Mouse (Mus musculus) kidney, postnatal 25 days (tissue): ENCODE data around the gene Fto.

Source experiments
- DNase-seq, 2 experiments: peaks; one replicate each; pipeline ENCODE4 v3.0.0; 2021; ENCODE audit warnings: mixed read lengths in 2 of 2

The Fto gene

DNA sequence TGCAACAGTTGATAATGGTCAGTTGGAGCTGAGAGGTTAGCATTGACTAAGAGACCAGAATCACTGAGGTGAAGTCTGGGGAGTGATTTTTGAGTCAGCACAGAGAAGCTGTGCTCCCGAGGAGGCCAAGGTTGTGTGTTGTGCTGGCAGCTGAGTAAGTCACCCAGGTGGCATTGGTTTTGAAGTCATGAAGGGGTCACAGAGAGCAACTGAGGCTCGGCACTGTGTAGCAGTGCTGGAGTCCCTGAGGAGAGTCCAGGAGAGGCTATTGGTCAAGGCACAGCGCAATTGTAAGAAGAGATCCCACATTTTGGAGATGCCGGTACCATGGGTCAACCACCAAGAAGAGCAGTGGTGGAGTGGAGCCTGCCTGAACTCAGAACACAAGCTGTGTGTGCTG is 11.6 kb downstream of the Fto start:
- DNase-seq = no peak

DNA sequence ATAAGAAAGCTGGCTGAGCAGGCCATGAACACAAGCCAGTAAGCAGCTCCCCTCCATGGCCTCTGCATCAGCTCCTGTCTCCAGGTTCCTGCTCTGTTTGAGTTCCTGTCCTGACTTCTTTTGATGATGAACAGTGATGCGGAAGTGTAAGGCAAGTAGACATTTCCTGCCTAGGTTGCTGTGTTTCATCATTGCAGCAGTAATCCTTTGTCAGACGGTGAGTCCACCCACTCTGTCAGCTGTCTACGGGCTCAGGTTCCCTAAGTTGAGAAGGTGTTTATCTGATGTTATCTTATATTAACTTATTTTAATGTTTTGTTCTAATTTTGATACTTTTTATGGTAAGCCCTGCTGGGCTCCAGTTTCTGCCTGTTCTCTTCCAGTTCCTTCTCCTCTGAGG is 12.7 kb downstream of the Fto start:
- DNase-seq = no peak

DNA sequence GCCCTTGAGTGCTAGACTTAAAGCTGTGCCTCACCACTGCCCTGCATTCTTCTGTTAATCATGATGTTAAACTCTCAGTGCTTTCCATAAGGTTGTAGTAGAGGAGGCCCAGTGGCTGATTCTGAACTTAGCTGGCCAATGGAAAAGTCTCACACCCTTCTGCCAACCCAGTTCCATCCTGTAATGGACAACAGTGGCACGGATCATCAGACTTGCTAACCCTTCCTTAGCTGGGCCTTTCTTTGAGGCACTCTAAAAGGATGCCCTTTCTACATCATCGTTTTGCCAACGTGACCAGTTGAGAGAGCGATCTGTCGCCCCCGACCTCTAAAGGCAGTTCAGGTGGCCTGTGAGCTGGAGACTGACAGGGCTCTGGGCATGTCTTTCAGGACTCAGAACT is 13.6 kb downstream of the Fto start:
- no peak for DNase-seq

- no peak for DNase-seq
These were observed 14.3 kb downstream of the Fto start for GRCm38 (mm10) chr8:91327471-91328205.

- DNase-seq = no peak
These were observed 15.7 kb downstream of the Fto start for GRCm38 (mm10) chr8:91329056-91329455.

GRCm38 (mm10) chr8:91329461-91329850 is 16.1 kb downstream of the Fto start:
- DNase-seq = no peak

- no peak for DNase-seq
These were observed 25.2 kb downstream of the Fto start for GRCm38 (mm10) chr8:91338389-91339154.

DNA sequence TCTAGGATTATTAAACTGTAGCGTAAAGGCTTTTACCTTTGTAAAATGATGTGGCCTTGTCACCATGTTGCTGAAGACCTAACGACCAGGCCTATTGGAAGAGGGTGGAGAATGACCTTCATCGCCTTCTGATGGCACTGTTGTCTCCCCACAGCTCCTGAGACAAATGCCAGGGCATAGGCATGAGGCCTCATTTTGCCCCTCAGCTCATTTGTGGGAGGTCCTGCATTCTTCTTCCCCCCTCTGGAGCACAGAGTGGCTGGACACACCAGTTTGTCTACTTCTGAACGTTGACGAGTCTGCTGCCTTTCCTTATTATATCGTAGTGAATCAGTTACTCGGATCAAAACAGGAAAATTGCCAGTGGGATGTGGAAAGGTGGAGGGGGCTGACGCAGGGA is 26.3 kb downstream of the Fto start:
- no peak for DNase-seq

DNA sequence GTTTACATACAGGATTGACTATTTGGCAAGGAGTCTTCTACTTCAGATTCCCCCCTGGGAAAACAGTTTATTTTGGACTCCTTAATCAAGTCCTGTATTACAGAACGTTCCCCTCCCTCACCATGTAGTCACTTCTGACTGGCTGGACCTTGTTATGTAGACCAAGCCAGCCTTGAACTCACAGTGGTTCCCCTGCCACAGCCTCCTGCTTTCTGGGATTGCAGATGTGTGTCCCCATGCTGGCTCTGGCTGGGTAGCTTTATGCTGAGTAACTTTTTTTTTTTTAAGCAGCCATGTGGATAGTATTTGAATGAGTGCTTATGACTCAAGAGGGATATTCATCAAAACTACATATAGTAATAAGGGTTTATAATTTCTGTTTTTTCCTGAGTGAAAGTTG is 27.4 kb downstream of the Fto start:
- no peak for DNase-seq

DNA sequence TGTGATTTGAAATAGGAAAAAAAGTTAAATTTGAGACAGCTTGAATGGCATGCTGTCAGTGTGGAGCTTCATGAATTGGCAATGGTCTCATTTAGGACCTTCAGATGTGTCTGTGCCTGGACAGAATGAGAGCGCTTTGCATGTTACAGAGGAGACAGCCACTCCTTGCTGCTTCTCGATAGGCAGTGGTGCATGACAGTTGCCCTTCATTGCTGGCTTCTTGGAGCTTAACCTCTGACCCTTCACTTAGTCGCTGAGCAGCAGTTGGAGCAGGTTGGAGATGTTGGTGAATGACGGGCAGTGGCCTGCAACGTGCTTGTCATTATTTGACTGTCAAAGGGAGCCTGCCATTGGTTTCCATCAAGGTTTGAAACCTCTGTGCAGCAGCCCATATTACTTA is 28.9 kb downstream of the Fto start:
- DNase-seq = peak; percentile 27 to 48

GRCm38 (mm10) chr8:91342798-91343197 is 29.5 kb downstream of the Fto start:
- DNase-seq = no peak

- DNase-seq = no peak
These were observed 31.3 kb downstream of the Fto start for GRCm38 (mm10) chr8:91344659-91345058.

- no peak for DNase-seq
These were observed 33.8 kb downstream of the Fto start for GRCm38 (mm10) chr8:91347146-91347545.

DNA sequence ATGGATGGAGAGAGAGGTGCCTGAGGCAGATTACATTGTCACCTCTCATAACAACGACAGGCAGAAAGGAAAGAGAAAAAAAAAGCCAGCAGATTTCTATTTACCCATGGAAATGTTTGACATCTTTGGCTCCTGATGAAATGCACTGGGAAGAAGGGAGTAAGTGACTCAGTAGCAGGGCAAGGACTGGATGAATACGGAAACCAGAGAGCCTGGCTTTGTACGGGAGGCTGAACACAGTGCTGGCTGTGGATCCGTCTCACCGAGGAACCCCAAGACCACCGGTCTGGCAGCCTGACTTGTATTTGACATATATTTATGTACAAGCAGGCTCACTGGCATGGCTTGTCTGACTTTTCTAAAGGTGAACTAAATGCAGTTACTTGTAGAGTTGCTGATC is 34.3 kb downstream of the Fto start:
- no peak for DNase-seq

GRCm38 (mm10) chr8:91349816-91350215 is 36.5 kb downstream of the Fto start:
- DNase-seq = no peak

GRCm38 (mm10) chr8:91350628-91351027 is 37.3 kb downstream of the Fto start:
- DNase-seq = no peak

- DNase-seq = no peak
These were observed 39.3 kb downstream of the Fto start for GRCm38 (mm10) chr8:91352598-91352997.

DNA sequence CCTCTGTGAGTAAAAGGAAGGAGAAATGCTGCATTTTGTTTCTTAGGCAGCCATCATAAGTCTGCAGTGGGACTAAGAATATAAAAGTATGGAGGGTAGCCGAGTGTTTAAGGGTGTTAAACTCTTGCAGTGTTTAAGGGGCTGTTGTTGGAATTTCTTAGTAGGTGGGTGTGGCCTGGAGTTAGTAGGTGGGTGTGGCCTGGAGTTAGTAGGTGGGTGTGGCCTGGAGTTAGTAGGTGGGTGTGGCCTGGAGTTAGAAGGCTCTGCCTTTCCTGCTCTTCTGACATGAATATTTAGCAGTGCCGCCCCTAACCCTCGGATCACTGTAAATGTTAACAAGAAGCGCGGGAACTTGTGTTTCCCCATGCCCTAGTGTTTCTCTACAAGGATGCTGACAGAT is 39.7 kb downstream of the Fto start:
- DNase-seq = no peak

DNA sequence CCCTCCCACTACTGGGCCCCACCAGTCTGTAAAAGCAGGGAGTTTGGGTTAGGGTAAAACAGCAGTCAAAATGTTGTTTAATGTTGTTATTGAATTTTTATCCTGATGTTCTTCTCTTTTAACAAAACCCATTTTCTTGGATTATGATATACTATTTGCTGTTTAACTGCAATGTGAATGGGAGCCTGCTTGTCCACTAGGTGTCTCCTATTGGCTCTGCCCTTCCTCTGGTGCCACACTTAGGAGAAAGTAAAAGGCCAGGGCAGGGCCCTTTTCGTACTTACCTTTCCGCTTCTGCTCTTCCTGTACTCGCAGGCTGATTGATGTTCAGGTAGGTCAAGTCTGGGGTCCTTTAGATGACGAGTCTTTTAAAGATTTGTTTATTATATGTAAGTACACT is 40.6 kb downstream of the Fto start:
- DNase-seq = no peak

DNA sequence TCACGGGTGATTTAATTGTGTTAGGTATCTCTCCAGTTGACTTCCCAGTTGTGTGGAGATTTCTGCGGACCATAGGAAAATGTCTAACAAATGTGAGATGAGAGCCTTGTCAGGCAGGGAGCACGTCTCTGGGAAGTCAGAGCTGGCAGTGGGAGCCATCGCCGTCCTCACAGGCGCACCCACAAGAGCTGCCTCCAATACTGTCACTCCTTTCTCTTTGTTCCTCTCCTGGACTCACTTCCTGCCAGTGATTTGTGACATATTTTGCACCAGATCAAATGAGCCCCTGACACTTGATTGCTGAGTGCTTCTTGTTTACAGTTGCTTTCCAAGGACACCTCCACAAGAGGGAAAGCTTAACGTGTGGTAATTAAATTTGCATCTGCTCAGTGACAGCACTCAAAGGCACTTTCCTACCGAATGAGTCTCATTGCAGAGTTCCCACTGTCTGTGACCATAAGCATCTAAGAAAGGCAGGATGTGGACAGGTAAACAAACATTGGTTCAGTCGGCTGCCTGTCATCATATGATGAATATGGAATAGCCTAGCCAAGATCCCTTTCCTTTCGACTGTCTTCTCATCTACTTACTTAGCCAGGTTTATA is 42.1 kb downstream of the Fto start:
- DNase-seq = no peak

DNA sequence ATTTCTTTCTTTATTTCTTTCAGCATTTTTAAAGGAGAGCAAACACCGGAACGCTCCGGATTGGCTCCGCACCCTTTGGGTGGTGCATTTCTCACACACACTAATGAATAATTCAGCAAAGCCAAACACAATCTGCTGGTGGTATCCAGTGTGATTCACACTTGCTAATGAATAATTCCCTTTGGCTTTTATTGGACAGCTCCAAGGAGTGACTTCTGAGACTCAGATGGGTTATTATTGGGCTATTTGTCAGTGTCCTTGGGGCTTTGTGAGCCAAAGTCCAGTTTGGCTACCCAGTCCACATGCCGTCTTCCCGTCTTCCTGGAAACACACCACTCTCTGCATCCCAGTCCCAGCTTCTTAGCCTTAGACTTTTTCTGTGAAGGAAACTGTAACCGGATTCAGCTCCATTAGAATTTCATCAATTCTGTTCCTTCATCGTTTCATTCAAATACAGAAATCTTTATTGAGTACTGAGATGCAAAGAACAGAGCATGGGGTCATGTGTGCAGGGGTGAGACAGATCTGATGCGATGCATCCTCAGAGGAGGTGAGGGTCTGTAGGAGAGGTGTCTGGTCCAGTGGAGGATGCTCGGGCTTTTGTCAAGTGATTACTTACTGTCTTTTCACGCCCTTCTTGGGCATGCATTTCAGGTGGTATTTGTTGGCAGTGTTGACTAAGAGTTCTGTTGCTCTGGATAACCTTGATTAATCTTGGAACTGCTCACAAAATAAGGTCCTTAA is 42.8 kb downstream of the Fto start:
- DNase-seq = no peak

DNA sequence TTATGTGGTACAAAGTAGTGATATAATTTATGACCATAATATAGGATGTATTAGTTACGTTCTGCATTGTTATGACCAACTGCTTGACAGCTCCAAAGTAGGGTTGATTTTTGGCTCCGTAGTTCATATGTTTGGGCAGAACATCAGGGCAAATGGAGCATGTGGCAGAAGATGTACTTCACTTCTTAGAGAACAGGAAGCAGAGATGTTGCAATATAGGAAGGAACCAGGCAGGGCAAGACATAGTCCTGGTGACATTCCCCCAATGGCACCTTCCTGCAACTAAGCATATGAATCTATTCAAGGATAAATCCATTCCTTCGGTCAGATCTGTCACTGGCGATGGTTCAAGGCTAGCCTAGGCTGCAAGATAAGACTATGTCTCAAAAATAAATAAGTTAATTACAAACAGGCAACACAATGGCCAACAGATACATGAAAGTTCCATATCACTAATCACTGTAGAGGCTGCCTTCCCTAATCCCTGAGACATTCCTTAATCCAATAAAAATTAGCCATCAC is 44.2 kb downstream of the Fto start:
- DNase-seq = no peak

- no peak for DNase-seq
These were observed 44.7 kb downstream of the Fto start for GRCm38 (mm10) chr8:91358016-91358415.
